Mouse (Mus musculus) cerebellum, adult 9-10 months (tissue): ENCODE measurements around the gene Kif1b.

Experiments
- DNase-seq: peaks from one replicate; pipeline ENCODE4 v3.0.0; 2022

Gene Kif1b

DNA sequence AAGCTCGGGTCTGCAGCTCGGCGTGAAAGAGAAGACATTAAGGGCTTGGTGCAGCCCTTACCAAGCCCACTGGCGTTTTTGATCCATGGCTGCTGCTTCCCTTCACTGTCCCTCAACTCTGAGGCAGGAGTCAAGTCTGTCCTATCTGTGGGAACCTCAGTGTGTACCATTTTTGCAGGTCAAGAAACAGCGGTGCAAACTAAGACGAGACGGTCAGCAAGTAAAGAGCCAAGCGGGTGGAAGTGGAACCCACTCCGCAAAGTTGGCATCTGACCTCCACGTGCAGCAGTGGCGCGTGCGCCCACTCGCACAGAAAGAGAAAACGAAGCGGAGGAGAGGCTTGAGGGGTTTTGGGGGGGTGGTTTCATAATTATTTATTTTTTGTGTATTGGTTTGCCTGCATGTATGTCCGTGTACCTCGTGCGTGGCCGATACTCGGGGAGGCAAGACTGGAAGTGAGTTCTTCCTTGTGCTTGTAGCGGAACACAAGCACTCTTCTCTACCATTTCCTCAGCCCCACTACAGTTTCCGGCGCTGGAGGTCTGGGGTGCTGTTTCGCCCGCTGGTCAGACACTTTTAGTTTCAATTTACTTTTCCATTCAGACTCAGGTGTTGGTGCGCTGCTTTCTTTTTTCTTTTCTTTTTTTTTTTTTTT, 140.4 kb downstream of the Kif1b start:
- no peak for DNase-seq

DNA sequence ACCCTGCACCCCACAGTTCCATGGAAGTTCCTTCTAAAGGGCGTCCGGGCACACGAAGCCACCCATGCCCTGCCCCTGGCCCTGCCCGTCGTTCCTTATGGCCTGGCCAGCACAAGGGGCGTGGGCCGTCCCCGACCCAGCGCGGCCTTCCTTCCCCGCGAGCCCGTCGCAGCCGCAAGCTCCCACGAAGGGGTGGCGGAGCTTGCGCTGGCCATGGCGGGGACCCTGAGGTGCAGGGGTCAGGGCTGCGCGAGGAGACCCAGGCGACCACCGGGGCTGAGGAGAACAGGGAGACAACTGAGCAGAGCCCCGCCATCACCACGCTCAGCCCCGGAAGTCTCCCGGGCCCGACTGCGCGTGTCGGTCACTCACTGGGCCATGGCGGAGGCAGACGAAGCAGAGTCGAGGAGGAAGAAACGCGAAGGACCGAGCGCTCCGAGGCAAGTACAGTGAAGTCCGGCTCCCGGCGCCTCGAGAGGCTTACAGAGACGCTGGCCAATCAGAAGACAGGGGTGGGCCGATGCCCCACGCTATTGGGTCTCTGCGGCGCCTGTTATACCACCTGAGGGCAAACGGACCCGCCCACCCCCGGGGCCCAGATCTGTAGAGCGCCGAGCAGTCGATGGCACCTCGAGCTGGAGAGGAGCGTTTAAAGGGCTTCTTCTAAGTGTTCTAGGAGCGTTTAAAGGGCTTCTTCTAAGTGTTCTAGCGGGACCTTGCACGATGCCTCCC, 141.1 kb downstream of the Kif1b start, which contains the start of gene Pgd:
Pgd (minus strand) TSS at position 557 of the 732 bp plus-strand sequence.
- peak; percentile 96 for DNase-seq

GRCm38 (mm10) chr4:149164150-149164549, 143.3 kb downstream of the Kif1b start:
- no peak for DNase-seq

DNA sequence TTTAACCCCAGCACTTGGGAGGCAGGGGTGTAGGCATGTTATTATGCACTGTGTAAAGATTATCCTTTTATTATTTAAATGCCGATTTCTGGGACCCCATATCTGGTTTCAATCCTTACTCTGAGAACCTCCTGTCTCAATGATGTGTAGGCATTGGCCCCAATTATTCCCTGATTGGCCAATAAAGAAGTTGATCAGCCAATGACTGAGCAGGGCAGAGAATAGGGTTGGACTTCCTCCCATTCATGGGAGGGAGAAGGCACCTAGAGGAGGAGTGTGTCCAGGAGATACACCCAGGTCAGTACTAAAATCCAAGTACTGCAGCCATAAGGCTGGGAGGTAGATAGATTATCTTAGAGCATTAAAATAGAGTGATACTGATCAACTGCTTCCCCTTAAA, 144.3 kb downstream of the Kif1b start:
- DNase-seq = no peak

GRCm38 (mm10) chr4:149161166-149161565, 146.3 kb downstream of the Kif1b start:
- DNase-seq = no peak

DNA sequence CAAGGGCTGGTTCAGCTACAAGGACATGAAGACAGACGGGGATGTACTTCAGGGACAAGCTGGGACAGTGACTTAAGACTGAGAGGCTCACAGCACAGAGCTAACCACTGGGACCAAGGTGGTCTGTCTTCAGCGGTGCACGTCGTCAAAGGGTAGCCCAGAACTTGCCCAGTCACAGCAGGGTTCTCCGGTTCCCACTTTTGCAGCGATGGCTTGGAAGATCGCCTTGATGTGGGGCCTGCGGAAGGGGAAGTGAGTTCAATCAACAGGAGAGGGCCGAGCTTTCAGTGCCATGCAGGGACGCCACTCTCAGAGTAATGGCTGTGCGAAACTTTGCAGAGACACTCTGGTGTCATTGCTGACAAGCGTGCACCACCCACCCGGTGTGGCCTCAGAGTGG, 147.6 kb downstream of the Kif1b start:
- DNase-seq = no peak

GRCm38 (mm10) chr4:149159203-149159602, 148.3 kb downstream of the Kif1b start:
- DNase-seq = no peak

DNA sequence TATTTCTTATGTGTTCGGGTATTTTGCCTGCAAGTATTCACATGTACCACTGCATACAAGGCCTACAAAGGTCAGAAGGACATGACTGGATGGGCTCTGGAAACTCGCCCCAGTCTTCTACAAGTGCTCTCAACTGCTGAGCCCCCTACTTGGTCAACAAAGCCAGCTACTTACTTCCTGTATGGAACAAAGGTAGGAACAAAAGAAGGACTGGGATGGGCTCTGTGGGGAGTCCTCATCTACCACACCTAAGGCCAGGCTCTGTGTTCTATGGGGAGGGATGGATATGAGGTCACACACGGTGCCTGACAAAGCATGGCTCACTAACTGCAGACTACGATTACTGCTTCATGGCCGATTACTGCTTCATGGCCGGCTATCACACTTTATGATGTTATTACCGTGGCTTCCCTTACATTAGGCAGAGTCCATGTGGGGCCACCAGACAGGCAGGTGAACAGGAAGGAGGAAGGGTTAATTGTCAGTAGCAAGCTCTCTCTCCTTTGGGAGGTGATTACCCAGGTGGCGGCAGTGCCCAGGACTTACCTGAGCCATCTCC, 150.0 kb downstream of the Kif1b start:
- DNase-seq = no peak

GRCm38 (mm10) chr4:149155711-149156110, 151.8 kb downstream of the Kif1b start:
- DNase-seq = no peak

GRCm38 (mm10) chr4:149154859-149155258, 152.6 kb downstream of the Kif1b start:
- DNase-seq = no peak

GRCm38 (mm10) chr4:149150721-149151120, 156.8 kb downstream of the Kif1b start:
- DNase-seq = no peak

GRCm38 (mm10) chr4:149150256-149150655, 157.2 kb downstream of the Kif1b start:
- no peak for DNase-seq

DNA sequence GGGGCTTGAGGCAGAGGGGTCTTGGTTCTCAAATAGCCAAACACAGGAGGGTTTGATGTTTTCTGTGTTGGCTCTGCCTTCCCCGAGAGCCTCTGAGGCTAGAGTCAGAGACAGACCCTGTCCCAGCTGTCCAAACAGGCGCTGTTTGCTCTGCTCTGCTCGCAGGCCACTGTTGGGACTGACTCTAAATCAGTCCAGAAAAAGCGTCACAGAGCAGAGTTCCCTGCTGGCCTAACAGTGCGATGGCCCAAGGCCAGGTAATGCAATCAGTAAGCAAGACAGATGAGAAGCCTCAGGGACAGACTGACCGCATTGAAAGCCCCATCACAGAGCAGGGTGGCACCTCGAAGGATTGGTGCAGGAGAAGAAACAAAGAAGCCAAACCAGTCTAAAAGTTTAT, 157.9 kb downstream of the Kif1b start:
- no peak for DNase-seq

DNA sequence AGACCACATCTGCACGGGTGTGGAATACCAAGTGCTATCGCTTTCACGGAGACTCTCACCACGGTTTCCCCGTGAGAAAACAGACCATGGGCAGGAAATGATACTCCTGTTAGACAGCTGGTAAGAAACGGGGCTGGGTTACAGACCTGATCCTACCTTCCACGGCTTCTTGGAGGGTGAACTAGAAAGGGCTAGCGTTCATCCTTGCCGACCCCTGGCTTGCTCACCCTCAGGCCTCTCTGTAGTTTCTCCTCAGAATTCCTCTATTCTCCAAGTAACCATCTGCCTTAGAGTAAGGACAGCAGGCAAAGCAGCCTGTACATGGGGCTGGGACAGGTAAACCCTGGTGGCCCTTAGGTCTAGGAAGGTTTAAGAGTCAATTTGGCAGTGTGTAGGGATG, 158.3 kb downstream of the Kif1b start:
- DNase-seq = no peak

GRCm38 (mm10) chr4:149148084-149148483, 159.4 kb downstream of the Kif1b start:
- DNase-seq = no peak

- no peak for DNase-seq
Measured at GRCm38 (mm10) chr4:149147528-149147927, 160.0 kb downstream of the Kif1b start.

DNA sequence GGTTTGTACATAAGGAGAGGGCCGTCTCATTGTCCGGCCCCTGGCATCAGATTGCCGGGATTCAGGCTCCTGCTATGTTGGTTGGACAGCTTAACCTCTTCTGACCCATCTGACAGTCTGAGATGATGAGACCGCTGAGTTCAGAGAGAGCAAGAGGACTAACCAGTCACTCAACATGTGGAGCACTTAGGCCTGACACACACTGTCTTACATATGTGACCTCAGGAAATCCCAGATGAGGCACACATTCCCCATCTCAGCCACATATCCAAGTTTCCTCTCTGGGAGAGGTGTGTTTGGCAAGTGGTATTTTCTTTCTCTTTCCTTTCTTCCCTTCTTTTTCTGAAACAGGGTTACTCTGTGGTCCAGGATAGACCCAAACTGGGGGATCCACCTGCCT, 162.3 kb downstream of the Kif1b start:
- DNase-seq = no peak

GRCm38 (mm10) chr4:149144459-149144858, 163.0 kb downstream of the Kif1b start:
- peak; percentile 88 for DNase-seq

- no peak for DNase-seq
Measured at GRCm38 (mm10) chr4:149143594-149143993, 163.9 kb downstream of the Kif1b start.

- DNase-seq = no peak
Measured at GRCm38 (mm10) chr4:149138515-149138914, 169.0 kb downstream of the Kif1b start.

- peak; percentile 91 for DNase-seq
Measured at GRCm38 (mm10) chr4:149136982-149137770, 170.3 kb downstream of the Kif1b start, which contains the start of gene Cenps. Gene Cenps, minus strand, starts transcription at chr4:149137629.

DNA sequence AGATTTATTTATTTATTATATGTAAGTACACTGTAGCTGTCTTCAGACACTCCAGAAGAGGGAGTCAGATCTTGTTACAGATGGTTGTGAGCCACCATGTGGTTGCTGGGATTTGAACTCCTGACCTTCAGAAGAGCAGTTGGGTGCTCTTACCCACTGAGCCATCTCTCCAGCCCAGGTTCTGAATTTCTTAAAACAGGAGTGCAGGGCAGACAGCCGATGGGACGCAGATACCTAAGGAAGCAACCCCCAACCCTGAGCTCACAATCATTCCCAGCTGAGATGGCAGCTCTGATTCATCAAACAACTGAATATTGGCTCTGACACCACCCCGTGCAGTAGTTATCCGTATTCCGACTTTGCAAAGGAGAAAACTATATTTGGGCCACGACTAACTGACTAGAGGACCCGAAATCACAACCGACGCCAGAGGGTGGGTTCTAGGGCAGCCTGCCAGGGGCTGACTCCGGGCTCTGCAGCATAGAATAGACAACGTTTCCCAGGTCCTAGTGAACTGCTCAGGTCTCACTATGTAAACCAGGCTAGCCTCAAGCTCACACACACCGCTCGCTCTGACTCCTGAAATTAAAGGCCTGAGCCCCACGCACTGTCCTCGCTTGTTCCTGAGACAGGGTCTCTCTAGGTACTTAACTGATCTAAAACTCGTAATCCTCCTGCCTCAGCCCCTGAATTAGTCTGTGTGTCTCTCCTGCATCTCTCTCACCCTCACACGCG, 171.2 kb downstream of the Kif1b start:
- DNase-seq = no peak

DNA sequence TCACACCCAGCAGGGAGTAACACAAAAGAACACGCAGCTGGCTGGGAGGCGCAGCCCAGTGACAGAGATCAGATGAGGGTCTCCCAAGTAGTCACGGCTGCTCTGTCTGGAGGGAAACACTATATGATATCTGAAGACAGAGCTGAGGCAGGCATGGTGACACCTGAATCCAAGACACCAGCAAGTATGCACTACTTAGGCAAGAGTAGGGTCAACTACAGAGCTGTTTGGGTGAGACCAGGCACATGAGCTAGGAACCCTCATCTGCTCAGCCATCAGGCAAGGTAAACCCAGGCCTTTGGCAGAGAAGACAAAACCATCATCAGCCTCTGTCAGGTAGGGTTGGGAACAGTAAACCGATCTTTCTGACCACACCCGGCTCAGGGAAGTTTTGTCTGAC, 174.1 kb downstream of the Kif1b start:
- DNase-seq = no peak
